Mouse (Mus musculus) adrenal gland, postnatal 25 days (tissue): ENCODE data around the gene Ccl12. TPM values are rescaled to one million over a fixed set of nuclear protein-coding genes. Genes with fewer than 3 reads are reported as not detected.

Experiments
- DNase-seq: peaks from one replicate; pipeline ENCODE4 v3.0.0; 2021; ENCODE audit warnings: mixed read lengths
- long read RNA-seq: library from polyadenylated mRNA; stranded (forward); transcript quantifications from one replicate; pipeline ENCODE4 v2.0.0, GENCODE M21; 2021
- total RNA-seq: library from RNA; stranded (reverse); gene quantifications from 2 replicates; pipeline ENCODE4 v1.2.3, GENCODE M21; 2021

Ccl12 gene
- total RNA-seq = not detected in 2 replicates
- long read RNA-seq = 0 reads

DNA sequence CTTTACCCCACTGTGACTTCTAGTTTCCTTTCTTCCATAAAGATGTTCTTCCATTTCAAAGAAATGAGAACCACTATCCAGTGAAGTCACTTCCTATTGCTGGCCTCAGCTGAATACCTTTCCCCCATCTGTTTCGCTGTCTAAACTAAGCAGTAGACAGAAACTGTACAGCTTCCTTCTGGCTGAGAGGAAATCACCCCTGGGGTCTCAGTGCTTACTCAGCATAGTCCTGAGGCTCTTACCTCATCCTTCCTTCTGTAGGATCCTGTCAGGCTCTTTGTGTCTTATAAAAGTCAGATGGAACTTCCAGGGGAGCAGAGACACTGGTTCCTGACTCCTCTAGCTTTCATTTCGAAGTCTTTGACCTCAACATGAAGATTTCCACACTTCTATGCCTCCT is at the start of gene Ccl12:
Gene Ccl12, plus strand, starts transcription at position 317 of the 400 bp plus-strand sequence.
- no peak for DNase-seq

DNA sequence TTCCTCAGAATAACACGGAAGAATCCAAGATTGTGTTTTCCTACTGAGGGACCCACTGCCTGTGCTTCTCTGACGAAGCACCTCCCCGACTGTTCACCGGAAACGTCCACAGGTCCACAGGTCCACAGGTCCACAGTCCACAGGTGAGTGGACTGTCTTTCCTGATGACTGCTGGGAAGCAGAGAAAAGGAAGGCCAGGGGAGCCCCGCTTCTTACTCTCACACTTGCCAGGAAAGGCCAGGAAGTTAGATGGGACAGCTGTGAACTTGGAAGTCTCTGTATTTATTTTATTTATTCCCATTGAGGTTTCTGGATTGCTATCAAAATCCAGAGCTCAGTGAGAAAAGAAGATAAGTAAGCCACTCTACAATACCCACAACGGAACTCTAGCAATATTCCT is 47.8 kb upstream of the Ccl12 start:
- DNase-seq = no peak

DNA sequence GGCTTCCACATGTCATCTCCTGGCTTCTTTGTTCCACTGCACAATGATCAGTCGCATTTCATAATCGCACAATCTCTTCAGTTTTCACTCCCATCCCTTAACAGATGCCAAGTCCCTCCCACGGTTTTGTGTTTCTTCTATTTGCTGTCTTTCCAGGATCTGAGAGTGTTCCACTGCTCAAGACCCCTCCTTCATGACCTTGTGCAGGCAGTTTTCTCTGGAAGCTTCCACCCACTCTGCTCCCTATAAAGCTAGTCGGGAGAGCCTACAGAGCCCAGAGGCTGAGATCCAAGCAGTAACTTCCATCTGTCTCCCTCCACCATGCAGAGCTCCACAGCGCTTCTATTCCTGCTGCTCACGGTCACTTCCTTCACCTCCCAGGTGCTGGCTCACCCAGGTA is 44.0 kb upstream of the Ccl12 start, which contains the start of gene Ccl11:
Gene Ccl11, plus strand, starts transcription at position 178 of the 400 bp plus-strand sequence.
- no peak for DNase-seq

DNA sequence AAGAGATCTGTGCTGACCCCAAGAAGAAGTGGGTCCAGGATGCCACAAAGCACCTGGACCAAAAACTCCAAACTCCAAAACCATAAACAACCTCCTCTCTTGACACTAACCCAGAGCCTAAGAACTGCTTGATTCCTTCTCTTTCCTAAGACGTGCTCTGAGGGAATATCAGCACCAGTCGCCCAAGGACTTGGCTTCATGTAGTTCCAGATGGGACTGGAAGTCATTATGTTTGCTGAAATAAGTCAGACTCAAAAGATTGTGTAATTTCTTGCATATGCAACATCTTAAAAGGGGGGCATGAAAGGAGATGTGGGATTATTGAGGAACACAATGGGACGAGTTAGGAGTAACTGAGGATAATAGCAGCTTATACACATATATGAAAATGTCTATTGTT is 39.4 kb upstream of the Ccl12 start:
- DNase-seq = no peak

DNA sequence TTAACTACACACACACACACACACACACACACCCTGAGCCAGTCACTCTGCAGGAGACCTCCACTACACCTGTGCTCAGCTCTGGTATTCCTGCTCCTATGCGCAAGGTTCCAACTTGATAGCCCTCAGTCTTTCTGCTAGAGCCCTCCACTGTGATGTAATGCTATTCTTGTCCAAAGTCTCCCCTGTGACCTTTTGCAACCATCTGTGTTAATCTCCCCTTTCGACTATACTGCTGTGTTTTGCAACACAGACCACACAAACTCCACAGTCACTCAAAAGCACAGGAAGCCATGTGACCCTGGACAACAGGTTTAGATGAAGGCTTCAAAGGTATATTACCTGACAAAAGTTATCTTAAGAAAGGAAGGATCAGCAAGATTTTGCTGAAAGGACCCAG is 38.2 kb upstream of the Ccl12 start:
- no peak for DNase-seq

DNA sequence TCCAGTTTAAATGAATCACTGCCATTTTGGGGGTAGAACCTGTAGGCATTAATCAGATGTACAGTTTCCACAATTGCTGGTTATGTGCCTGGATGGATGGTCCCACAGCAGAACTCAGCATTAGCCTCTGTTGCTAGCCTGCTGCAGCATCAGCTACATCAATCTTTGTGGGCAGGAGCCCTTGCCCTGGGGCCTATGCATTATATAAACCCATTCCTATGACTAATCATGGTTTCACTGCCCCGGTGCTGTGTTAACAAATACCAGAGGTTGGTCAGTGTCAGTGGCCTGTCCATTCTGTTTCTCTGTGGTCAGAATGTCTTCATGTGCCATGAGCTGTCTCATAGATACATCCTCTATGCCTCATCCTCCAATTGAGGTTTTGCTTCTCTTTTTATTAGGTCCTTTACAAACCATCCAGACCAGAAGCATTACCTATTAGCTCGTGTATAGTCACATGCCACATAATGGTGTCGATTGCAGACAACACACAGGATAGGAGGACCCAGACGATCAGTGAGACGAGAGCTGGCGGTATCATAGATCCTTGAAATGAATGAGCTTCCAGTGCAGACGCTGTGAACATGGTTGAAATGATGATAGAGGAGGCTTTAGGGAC is 34.6 kb upstream of the Ccl12 start:
- DNase-seq = no peak

DNA sequence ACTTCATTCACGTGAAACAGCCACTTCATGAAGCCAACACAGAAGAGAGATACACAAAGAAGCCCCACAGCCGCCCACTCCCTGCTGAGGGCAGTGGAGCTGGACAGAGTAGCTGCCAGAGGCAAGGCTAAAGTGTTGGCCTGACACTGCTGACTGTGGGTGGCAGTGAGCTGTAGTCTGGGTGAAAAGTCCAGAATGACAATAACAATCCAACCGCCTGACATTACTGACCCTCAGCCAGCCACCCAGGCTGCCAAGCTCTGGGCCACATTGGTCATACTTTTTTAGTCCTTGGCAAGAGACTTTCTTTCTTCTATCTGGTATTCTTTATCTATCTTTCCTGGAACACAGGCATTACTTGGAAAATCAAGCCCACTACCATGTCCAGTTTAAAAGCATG is 30.6 kb upstream of the Ccl12 start:
- no peak for DNase-seq

DNA sequence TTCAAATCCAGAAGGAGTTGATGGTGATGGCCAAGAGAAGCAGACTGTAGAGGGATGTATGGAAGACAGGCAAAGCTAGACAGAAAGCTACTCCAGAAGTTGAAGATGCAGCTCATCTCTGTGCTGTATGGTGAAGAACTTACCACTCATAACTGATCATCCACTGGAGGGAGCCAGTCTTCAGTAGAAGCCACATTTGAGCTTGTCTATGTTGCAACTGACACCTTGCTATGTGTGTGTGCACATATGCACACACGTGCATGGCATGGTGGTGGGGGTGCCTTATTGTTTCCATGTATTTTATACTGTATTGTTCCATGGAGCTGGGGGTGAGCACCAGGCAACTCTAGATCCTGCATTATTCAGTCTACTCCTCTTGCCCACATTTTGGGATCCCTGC is 29.3 kb upstream of the Ccl12 start:
- DNase-seq = no peak

DNA sequence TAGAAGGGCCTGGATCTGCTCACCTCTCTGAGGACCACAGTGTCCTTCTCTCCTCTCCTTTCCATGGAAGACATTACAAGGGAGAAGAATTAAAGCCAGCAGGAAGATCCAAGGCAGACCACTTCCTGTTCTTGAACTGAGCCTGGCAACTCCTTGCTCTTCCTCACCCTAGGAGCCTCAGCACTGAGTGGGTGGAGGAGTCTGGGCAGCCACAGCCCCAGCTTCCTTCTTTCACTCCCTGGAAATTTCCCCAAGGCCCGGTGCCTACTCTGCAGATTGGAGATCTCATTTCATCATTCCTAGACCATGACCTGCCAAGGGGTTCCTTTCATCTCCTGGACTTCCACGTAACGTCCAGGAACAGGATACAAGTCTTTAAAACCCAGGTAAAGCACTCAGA is 28.7 kb upstream of the Ccl12 start:
- no peak for DNase-seq

DNA sequence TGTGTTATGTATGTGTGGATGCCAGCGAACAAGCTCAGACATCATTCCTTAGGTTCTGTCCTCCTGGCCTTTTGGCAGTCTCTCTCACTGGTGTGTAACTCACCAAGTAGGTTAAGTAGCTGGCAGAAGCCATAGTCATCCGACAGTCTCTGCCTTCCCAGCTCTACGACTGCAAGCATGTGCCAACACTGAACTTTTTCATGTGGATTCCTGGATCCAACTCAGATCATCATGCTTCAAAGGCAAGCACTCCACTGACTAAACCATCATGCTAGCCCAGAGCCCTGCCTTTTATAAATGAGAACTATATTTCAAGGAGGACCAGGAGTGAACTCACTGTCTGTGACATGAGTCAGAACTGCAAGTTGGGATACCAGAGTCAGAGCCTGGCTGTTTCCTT is 28.0 kb upstream of the Ccl12 start:
- no peak for DNase-seq

DNA sequence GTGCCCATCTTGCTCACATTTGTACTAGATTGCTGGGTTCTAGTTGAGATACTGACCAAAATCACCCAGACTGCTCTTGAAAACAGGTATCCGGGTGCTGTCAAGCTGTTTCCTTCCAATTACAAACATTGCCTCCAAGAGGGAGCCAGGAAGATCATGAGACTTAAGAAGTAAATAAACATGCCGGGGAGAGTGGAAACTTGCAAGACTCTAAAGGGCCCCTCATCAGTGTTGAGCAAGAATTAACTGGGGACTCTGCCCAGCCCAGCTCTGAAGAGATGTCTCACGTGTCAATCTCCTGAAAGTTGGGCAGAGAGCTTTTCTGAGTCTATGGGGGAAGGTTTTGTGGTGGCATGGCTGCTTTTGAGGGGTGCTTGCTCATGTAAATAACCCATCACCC is 24.6 kb upstream of the Ccl12 start:
- DNase-seq = no peak

DNA sequence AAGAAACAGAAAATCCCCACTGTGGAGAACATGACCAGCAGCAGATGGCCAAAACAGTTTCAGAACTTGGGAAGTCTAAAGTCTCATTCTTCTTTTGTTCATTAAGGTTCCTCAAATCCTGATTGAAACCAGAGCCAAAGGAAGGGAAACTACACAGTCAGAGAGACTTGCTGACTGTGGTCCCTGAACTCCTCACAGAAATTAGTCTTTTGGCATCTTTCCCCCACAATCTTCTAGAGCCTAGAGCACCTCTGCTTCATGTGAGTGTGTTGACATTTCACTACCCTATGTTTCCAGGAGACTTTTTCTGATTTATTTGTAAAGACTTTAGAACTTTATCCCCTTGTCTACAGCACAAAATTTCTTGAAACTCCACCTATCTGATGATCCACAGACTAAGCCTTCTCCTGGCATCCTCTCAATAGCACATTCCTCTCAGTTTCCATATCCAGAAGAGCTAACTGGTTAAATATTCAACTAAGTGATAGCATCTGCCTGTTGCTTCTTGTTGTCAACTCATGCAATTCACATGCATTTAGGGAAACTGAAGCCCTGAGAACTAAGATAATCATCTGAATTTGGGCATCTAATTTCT is 23.4 kb upstream of the Ccl12 start:
- DNase-seq = no peak

DNA sequence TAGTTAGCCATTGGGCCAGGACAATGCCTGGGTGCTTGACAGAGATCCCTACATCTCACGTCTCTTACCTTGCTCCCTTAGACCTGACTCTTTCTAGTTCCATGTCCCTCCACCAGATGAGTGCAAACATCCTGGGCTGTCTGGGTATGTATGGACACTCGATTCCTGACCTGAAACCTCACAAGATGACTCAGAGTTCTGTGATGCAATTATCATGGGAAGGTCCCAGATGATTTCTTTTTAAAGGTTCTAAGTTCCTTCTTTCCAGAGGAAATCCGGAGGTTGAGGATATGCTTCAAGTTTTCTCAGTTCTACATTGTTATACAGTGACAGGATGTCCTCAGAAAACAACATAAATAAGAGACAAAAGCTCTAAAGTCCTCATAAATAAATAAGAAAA is 20.8 kb upstream of the Ccl12 start:
- DNase-seq = no peak

DNA sequence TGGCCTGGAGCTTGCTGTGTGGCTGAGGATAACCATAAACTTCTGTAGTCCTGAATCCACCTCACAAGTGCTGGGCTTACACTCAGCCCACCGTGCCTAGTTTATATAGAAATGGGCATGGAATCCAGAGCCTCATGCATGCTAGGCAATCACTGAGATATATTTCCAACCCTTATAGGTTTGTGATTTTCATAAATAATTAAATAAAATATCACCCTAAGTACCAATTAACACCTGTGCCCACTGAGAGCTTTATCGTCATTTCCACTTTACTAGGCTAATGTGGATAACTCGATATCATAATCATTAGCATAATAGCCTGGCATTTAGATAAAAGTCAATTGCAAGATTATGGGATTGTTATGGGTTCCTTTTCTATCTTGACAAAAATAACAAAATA is 17.3 kb upstream of the Ccl12 start:
- no peak for DNase-seq

DNA sequence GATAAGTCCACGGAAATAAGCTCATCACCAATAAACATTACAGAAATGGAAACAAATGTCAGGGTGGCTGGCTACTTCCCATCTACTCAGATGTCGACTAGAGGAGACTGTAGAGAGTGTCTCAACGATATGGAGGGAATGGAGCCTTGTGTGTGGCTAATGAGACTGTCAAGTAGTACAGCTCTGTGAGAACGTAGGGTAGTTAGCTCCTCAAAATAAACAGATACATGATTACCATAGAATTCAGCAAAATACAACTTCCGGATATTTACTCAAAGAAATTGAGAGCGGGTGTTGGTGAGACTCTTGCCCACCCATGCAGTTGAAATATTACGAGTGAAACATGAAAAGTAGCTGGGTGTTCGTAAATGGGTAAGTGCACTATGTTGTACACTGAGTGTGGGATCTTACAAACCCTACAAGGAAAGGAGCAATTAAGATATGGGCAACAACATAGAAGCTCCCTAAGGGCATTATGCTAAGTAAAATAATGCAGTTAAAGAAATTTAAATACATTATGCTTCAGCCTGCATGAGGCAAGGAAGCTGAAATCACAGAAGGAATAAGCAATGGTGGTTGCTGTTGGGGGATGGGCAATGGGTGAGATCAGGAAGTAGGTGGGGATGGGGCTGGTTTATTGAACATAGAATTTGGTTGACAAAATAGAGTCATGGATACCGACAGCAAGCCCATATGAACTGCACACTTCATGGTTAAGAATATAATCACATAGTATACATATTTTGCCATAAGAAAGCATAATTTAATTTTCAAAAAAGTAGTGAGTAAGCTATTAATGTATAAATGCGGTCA is 1.9 kb upstream of the Ccl12 start:
- DNase-seq = no peak

DNA sequence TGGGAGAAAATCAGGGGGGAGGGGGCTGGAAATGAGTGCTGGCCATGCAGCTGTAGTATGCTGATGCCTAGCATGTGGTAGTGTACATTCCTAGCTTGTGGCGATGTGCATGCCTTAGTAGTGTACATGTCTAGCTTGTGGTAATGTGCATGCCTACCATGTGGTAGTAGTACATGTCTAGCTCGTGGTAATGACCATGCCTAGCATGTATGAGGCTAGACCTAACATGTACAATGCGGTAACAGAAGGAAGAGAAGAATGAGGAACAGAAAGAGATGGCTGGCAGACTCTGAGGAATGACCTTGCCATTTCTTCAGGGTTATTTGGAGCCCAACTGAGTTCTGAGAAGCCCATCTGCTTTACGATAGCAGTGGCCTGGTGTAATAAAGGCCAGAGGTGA is 558 bp upstream of the Ccl12 start:
- no peak for DNase-seq

DNA sequence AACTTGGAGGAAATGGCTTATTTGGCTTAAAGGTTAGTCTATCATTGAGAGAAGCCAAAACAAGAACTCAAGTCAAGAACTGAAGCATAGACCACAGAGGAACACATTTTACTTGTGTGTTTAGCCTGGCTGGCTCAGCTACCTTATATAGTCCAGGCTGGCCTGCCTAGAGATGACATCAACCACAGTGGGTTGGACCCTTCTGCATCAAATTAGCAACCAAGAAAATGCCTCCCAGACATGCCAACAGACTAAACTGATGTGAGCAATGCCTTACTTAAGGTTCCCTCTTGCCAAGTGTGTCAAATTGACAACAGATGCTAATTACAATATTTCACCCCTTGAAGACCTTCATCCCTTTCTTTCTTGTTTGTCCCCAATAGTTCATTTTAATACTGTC is 8.0 kb downstream of the Ccl12 start:
- DNase-seq = no peak

DNA sequence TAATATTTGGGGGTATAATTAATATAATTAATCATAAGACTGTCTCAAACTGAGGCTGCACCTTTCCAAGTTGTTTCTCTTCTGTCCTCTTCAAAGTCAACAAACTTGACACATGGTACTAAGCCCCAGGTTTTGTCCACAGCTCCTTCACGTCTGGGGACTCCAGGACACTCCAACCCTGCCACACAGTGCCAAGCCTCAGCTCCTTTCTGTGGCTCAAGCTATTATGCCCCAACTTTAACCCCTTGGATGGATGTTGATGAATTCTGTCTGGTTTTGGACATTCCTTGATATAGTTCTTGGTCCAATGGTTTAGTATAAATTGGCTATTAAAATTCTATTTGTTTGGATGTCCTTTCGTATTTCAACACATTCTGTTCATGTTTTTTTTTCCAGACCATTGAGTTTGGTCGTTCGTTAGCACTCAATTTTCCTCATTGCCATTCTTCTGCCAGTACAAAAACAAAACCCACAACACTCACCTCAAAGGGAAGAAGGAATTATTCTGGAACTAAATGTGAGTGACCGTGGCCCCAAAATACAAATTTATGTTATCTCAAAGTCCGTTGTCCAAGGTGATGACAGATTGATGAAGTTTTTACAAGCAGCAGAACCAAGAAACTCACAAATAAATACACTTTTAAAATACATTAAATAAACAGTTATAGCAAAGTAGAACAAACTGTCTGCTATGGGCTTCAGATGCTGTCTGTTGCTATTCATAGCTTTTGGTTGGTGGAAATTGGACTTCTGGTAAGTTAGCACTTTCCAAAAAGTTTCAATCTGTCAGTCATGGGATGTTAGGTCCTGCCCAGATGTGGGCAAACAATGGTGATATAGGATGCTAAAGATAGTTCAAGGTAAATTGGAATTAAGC is 9.0 kb downstream of the Ccl12 start:
- DNase-seq = no peak

DNA sequence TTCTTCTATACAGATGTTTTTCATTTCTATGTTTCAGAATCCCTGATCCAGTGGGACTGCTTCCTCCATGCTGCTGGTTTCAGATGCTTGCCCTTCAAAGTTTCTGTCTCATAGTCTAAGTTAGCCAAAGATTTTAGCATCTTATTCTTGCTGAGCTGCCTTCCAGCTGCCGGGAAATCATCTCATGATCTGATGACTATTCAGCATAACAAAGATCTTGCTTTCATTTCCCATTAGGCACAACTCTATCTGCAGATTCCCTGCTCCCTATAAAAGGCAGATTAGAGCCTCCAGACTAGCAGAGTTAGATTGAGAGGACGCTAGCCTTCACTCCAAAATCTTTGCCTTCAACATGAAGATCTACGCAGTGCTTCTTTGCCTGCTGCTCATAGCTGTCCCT is 13.2 kb downstream of the Ccl12 start, which contains the start of gene Ccl8:
Gene Ccl8, plus strand, starts transcription at position 301 of the 400 bp plus-strand sequence.
- DNase-seq = no peak

DNA sequence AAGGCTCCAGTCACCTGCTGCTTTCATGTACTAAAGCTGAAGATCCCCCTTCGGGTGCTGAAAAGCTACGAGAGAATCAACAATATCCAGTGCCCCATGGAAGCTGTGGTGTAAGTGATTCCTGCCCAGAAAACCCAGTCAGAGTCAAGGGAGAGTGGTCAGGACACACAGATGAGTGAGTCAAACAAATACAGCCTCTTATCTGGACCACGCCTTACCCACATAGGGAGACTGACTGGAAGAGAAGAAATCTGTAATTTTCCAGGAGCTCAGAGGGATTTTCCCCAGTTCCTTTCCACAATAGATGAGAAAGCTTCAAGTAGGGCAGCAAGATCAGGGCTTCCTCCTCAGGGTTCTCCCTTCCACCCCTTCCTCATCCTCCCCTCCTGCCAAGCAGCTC is 14.4 kb downstream of the Ccl12 start:
- no peak for DNase-seq

DNA sequence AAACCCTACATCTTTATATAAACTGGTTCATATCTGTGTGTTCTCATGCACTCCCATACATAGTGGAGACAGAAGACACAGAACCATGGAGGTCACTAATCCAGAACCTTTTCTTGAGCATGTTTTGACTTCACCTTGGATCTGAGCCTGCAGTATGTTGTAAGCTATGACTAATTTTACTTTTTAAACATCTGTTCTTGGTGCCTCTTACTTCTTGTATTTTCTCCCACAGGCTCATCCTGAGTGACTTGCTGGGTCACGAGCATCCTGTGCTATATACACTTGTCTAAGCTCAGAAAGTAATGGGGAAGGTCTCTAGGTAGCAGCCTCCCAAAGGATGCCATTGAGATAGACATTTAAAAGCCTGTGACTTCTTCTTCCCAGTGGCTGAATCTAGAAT is 31.3 kb downstream of the Ccl12 start:
- DNase-seq = no peak

DNA sequence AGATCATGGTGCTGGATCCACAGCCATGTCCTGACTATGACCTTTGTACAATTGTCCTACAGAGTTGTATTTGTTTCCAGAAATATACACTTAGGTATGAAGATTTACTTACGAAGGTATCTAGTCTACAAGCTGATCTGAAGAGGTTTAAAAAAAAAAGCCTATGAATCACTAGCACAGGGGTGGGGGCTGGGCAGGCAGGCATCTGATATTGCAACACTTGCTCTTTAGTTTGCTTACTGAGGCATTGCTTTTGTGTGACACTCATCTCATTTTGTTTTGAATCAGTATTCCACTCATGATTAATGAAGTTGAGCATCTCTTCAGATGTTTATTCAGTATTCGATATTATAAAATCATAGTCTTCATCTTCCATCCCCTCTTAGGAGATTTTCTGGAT is 34.6 kb downstream of the Ccl12 start:
- DNase-seq = peak; percentile 9
